Mouse (Mus musculus) thymus, adult 2 months (tissue): ENCODE measurements around the gene Prss41.

ENCODE experiments used
- CTCF ChIP-seq: fragments of 200-500 bp; IDR thresholded peaks from 2 replicates; pipeline ENCODE4 v1.5.1; 2012; ENCODE audit warnings: mild to moderate bottlenecking, control low read depth, low read length, moderate library complexity, borderline replicate concordance; ENCODE audit not compliant: control insufficient read depth, poor library complexity, insufficient read depth; ENCODE audit errors: extremely low read depth
- POLR2A ChIP-seq: fragments of 200-500 bp; IDR thresholded peaks from 2 replicates; pipeline ENCODE4 v1.6.1; 2012; ENCODE audit warnings: mild to moderate bottlenecking, low read length, control low read depth, moderate library complexity; ENCODE audit not compliant: control insufficient read depth, poor library complexity, insufficient read depth; ENCODE audit errors: extremely low read depth

DNA sequence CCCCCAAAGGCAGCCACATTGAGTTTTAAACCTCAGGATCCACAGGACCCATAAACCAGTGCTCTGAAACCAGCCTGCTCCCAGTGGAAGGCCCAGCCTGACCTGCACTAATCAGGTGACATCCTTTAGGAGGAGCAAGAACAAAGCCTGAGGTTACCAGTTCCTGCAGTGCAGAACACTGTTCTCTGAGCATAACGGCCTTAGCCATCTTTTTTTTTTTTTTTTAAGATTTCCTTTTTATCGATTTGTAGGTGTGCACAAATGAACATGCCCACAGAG, 53.0 kb downstream of the Prss41 start:
- TF ChIP-seq POLR2A (no peak), CTCF (no peak)
